Mouse (Mus musculus) intestine, embryonic 15.5 days (tissue): Measurements from ENCODE around the gene Olfr64. TPM values are rescaled to one million over a fixed set of nuclear protein-coding genes. Genes with fewer than 3 reads are reported as not detected.

Experiments
- ATAC-seq: fragments of 200-750 bp; cut with Nextera tagmentation; 2 replicates; pipeline ENCODE4 v1.8.0; 2017; ENCODE audit warnings: moderate TSS enrichment, moderate library complexity
- H3K27ac ChIP-seq: fragments of 300-500 bp; sonication (generic); 2 replicates; pipeline ENCODE4 v1.5.1; 2015; ENCODE audit warnings: mild to moderate bottlenecking, inconsistent platforms
- H3K27me3 ChIP-seq: fragments of 300-500 bp; sonication (generic); replicated peaks from 2 replicates; pipeline ENCODE4 v1.6.1; 2015; ENCODE audit warnings: inconsistent platforms
- H3K36me3 ChIP-seq: fragments of 300-500 bp; sonication (generic); 2 replicates; pipeline ENCODE4 v1.6.1; 2015; ENCODE audit warnings: inconsistent platforms
- H3K4me1 ChIP-seq: fragments of 300-500 bp; sonication (generic); replicated peaks from 2 replicates; pipeline ENCODE4 v1.6.1; 2015; ENCODE audit warnings: inconsistent platforms
- H3K4me2 ChIP-seq: fragments of 300-500 bp; sonication (generic); replicated peaks from 2 replicates; pipeline ENCODE4 v1.6.1; 2015; ENCODE audit warnings: mild to moderate bottlenecking, inconsistent platforms
- H3K4me3 ChIP-seq: fragments of 300-500 bp; sonication (generic); replicated peaks from 2 replicates; pipeline ENCODE4 v1.5.1; 2015; ENCODE audit warnings: inconsistent platforms
- H3K9ac ChIP-seq: fragments of 300-500 bp; sonication (generic); 2 replicates; pipeline ENCODE4 v1.6.1; 2015; ENCODE audit warnings: inconsistent platforms
- H3K9me3 ChIP-seq: fragments of 300-500 bp; sonication (generic); 2 replicates; pipeline ENCODE4 v1.6.1; 2016; ENCODE audit warnings: inconsistent platforms
- WGBS: fragments of 180-500 bp; shearing (Covaris S2); methylation state at CpG from one replicate; pipeline ENCODE4 v1.1.7; 2015; 5-methylcytosine and 5-hydroxymethylcytosine counted together
- polyA plus RNA-seq: library from polyadenylated mRNA; unstranded; fragments of >200 nt; fragmentation: Nextera tagmentation; extraction: Ambion mirVana; gene quantifications from 2 replicates; pipeline ENCODE4 v1.2.1, GENCODE M21; 2015

Olfr64 gene
- not detected in 2 replicates for polyA plus RNA-seq

DNA sequence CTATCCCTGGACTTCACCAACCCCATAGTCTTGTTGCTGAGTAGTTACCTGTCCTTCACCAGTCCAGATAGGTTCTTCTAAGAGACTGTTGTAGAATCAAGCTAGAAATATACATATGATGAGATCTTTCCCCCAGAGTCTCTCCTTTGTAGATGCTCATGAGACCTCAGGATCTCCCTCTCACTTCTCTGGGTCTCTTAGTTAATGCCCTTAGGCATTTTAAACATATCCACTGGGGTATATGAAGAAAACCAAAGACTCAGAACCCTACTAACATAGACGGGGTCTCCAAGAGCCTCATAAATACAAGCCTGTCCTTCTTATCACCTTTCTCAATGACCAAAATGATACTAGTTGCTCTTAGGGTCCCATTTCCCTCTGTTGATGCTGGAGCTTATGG, at the start of gene Olfr64:
Olfr64 (minus strand) TSS at position 101 of the 400 bp plus-strand sequence.
- H3K9me3 ChIP-seq: no peaks in the 10 kb centered on the region
- H3K27ac ChIP-seq: no peak within 1 kb of the TSS
- H3K27me3 ChIP-seq: no peaks in the 10 kb centered on the region
- no peaks in the 10 kb centered on the region for H3K4me1 ChIP-seq
- H3K4me3 ChIP-seq: no peak within 1 kb of the TSS
- no peaks in the 10 kb centered on the region for H3K36me3 ChIP-seq
- H3K9ac ChIP-seq: no peak within 1 kb of the TSS
- WGBS: 73% methylated on average over 1 of the region's 1 CpGs
- no peak for ATAC-seq
- H3K4me2 ChIP-seq: no peak within 1 kb of the TSS

DNA sequence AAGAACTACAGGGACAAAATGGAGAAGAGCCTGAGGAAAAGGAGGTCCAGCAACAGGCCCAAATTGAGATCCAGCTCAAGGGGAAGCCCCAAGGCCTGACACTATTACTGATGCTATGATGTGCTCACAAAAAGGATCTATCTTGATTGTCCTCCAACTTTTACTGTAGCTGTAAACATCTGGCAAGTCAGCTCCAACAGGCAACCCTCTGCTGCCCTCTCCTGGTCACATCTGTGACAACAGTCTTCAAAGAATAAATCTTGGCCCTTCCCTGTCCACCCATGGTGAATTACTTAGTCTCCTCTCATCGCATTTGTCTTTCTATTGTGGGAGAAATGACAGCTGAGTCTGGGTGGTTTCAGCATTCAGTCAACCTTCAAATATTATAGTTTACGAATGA, 48.4 kb upstream of the Olfr64 start:
- Histone ChIP-seq H3K4me1 (no peaks in the 10 kb centered on the region), H3K4me2 (no peak overlapping the region), H3K27ac (no peak overlapping the region), H3K36me3 (no peaks in the 10 kb centered on the region), H3K9ac (no peak overlapping the region), H3K27me3 (no peaks in the 10 kb centered on the region), H3K9me3 (no peaks in the 10 kb centered on the region), H3K4me3 (no peak overlapping the region)
- peak; percentile 63; the same call in 1 of the 2 replicates for ATAC-seq
- 25% methylated on average over 2 of the region's 2 CpGs for WGBS

DNA sequence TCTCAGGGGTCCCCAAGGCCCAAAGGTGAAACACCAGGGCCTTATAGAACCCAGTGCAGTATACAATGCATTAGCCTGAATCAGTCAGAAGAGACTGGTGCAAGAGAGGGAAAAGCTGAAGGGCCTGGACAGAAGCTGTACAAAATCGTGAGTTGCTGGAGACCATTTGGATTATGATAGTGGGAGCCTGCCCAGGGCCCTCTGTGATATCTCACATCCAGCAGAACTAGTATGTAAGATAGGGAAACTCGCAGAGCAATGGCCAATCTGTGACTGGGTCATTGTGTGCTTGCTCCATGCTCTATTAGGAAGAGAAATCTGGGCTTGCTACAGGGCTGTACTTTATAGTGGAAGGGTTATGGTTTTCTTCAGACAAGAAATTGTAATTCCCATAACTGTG, 40.0 kb upstream of the Olfr64 start, which contains the start of gene Olfr632:
Olfr632 (plus strand) TSS at position 84 of the 400 bp plus-strand sequence.
- Histone ChIP-seq H3K36me3 (no peaks in the 10 kb centered on the region), H3K27ac (no peak within 1 kb of the TSS), H3K9me3 (no peaks in the 10 kb centered on the region), H3K4me2 (no peak within 1 kb of the TSS), H3K4me1 (no peaks in the 10 kb centered on the region), H3K27me3 (no peaks in the 10 kb centered on the region), H3K9ac (no peak within 1 kb of the TSS), H3K4me3 (no peak within 1 kb of the TSS)
- WGBS: 73% methylated on average over 2 of the region's 2 CpGs
- no peak for ATAC-seq

DNA sequence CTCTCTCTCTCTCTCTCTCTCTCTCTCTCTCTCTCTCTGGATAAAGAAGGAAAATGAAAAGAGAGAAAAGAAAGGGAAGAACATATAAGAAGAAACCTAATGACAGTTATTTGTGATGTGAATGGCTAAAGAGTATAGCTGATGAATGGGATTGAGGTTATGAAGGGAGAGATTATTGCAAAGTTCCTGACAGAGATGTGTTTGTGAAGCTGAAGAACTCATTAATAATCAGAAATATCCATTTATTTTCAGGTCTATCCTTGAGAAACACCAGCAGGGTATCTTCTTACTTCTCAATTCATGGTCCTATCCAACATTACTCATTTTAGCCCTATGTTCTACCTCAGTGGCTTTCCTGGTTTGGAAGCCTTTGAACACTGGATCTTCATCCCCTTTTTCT, 34.2 kb upstream of the Olfr64 start, which contains the start of gene Olfr631:
Olfr631 (plus strand) TSS at position 301 of the 400 bp plus-strand sequence.
- no peaks in the 10 kb centered on the region for H3K36me3 ChIP-seq
- no peaks in the 10 kb centered on the region for H3K27me3 ChIP-seq
- no peaks in the 10 kb centered on the region for H3K4me1 ChIP-seq
- H3K9ac ChIP-seq: no peak within 1 kb of the TSS
- no peak within 1 kb of the TSS for H3K27ac ChIP-seq
- no peak for ATAC-seq
- H3K9me3 ChIP-seq: no peaks in the 10 kb centered on the region
- H3K4me3 ChIP-seq: no peak within 1 kb of the TSS
- no peak within 1 kb of the TSS for H3K4me2 ChIP-seq

DNA sequence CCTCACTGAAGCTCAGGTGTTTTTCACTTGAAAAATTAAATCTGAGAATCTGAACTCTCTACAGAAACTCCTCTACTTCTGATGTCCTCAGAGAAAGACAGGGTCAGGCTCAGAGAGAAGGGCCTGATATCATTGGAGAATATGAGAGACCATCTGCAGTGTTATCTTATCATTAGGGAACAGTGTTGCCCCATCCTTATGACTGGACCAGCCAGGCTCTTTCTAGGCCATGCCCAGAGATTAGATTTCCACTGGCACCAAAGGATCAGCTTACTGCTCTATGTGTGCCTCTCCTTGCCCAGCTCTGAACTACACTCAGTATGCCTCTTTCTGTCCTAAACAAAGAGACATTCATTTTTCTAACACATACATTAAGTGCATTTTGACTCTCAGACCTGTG, 21.1 kb upstream of the Olfr64 start:
- Histone ChIP-seq H3K9me3 (no peaks in the 10 kb centered on the region), H3K4me1 (no peaks in the 10 kb centered on the region), H3K27me3 (no peaks in the 10 kb centered on the region), H3K36me3 (no peaks in the 10 kb centered on the region), H3K4me3 (no peak overlapping the region), H3K4me2 (no peak overlapping the region), H3K9ac (no peak overlapping the region), H3K27ac (no peak overlapping the region)
- peak; percentile 55; the same call in 1 of the 2 replicates for ATAC-seq

DNA sequence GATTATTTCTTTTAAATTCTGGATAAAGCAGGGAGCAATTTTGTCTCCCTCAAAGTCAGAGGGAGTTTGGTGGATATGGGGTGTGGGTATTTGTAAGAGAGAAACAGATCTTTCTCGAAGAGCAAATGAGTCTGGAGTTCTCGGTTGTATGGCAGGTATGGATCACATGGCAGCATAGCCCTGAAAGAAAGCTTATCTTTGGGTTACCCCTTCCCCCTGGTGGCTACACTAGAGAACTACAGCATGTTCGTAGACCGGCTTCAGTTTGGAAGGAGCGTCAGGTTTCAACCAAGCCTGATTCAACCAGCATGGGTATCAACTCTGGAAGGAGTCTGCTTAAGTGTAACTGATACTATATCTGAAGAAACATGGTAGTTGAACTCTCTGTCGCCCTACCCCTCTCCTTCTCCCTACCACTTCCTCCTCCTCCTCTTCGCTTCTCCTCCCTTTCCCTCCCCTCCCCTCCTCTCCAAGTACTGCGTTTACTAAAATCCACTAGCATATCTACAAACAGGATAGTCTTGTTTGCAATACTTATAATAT, 18.8 kb upstream of the Olfr64 start:
- no peak for ATAC-seq
- Histone ChIP-seq H3K9ac (no peak overlapping the region), H3K27ac (no peak overlapping the region), H3K9me3 (no peaks in the 10 kb centered on the region), H3K27me3 (no peaks in the 10 kb centered on the region), H3K4me3 (no peak overlapping the region), H3K4me1 (no peaks in the 10 kb centered on the region), H3K36me3 (no peaks in the 10 kb centered on the region), H3K4me2 (no peak overlapping the region)
- 52% methylated on average over 8 of the region's 8 CpGs for WGBS

DNA sequence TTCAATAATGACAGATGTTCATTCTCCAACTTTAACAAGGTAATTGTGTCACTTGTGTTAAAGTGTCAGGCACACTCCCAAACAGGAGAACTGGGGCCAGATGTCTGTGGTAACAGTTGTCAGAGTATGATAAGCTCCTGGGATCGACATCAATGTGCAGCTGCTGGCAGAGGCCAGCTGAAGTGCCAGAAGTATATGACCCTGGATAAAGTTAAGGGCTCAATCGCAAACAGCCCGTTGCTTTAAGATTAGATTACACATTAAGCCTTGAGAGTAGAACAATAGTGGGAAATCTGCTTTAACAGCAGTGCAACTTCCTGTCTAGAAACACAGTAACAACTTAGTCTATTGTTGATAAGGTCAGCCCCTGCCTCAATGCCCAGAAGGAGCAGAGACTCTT, 15.8 kb upstream of the Olfr64 start:
- Histone ChIP-seq H3K27me3 (no peaks in the 10 kb centered on the region), H3K4me3 (no peak overlapping the region), H3K9me3 (no peaks in the 10 kb centered on the region), H3K4me1 (no peaks in the 10 kb centered on the region), H3K36me3 (no peaks in the 10 kb centered on the region), H3K4me2 (no peak overlapping the region), H3K27ac (no peak overlapping the region), H3K9ac (no peak overlapping the region)
- WGBS: 22% methylated on average over 3 of the region's 3 CpGs
- peak; percentile 96 for ATAC-seq

DNA sequence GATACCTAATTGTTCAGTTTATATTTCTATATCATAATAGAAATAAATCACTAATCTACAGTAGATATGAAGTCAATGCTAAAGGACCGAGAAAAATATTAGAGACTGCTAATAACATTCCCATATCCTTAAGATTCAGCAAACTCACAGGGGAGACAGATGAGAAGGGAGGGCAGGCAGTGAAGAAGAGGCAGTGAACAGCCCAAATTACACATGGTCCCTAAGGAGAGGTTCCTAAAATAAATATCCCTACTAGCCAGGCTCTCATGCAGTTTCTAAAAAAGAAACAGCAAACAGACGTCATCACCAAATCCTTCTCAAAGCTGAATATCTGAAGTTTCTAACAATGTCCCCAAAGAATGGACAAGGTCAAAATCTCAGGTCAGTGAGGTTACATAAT, 8.9 kb upstream of the Olfr64 start, which contains the start of gene Olfr65:
Olfr65 (plus strand) TSS at position 301 of the 400 bp plus-strand sequence.
- Histone ChIP-seq H3K36me3 (no peaks in the 10 kb centered on the region), H3K4me2 (no peak within 1 kb of the TSS), H3K4me3 (no peak within 1 kb of the TSS), H3K4me1 (no peaks in the 10 kb centered on the region), H3K27me3 (no peaks in the 10 kb centered on the region), H3K9ac (no peak within 1 kb of the TSS), H3K9me3 (no peaks in the 10 kb centered on the region), H3K27ac (no peak within 1 kb of the TSS)
- no peak for ATAC-seq
- WGBS: 76% methylated on average over 2 of the region's 2 CpGs

DNA sequence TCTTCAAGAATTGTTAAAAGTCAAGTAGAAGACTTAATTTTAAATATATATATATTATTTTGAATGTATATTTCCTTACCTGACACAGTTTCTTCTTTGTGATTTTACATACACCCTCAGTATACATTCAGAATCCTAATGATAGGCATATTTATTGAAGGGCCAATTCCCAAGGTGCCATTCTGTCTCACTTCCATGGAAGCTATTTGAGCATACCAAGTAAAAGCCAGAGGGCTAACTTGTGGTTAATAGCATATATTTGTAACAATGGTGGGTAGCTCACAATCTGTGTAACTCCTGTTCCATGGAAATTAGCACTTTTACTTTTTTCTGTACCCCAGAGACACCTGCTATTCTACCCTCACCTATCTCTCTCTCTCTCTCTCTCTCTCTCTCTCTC, 8.1 kb downstream of the Olfr64 start, which contains the start of gene Olfr66:
Olfr66 (minus strand) TSS at position 101 of the 400 bp plus-strand sequence.
- no peak within 1 kb of the TSS for H3K27ac ChIP-seq
- H3K9ac ChIP-seq: no peak within 1 kb of the TSS
- no peaks in the 10 kb centered on the region for H3K9me3 ChIP-seq
- H3K36me3 ChIP-seq: no peaks in the 10 kb centered on the region
- no peak within 1 kb of the TSS for H3K4me3 ChIP-seq
- no peaks in the 10 kb centered on the region for H3K27me3 ChIP-seq
- H3K4me2 ChIP-seq: no peak within 1 kb of the TSS
- H3K4me1 ChIP-seq: no peaks in the 10 kb centered on the region
- ATAC-seq: no peak

DNA sequence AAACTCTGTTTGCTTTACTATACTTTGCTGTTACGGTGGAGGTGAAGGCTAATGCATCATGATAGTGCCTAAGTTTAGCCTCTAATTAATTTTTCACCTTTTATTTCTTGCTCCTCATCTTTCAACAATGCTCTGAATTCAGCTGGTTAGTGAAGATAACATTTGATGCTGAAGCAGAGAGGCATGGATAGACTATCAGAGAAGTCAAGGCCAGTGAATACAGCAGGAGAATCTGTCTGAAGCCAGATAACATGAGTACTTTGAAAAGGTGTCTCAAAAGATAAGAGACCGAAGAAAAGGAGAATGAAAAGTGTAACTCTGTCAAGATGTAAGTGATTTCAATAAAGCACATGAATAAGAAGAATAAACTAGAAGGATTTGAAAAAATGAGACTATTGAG, 17.2 kb downstream of the Olfr64 start:
- ATAC-seq: no peak
- H3K4me3 ChIP-seq: no peak overlapping the region
- WGBS: 83% methylated on average over 2 of the region's 2 CpGs

DNA sequence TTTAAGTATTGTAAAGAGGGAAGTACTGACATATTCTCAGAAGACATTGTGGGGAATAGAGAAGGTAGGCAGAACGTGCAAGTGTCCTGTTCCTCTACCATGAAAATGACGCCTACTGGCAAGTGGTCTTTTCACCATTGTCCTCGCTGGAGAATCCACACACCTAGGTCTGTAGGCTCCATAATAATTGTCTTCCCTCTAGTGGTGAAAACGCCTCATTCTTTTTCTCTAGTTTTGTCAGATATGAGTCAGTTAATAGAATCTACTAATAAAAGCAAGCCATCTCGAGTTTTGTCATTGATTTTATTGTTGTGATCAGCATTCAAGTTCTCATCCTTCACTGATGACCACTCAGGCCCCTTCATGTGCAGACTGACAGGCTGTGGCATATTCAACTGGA, 19.8 kb downstream of the Olfr64 start:
- Histone ChIP-seq H3K36me3 (no peaks in the 10 kb centered on the region), H3K9ac (no peak overlapping the region), H3K27ac (no peak overlapping the region), H3K4me3 (no peak overlapping the region), H3K27me3 (no peaks in the 10 kb centered on the region), H3K4me1 (no peaks in the 10 kb centered on the region), H3K9me3 (no peaks in the 10 kb centered on the region), H3K4me2 (no peak overlapping the region)
- no peak for ATAC-seq
- WGBS: 35% methylated on average over 5 of the region's 5 CpGs

More for the DNA sequence above, 17.2 kb downstream of the Olfr64 start:
- Histone ChIP-seq H3K9me3 (no peaks in the 10 kb centered on the region), H3K4me1 (no peaks in the 10 kb centered on the region), H3K36me3 (no peaks in the 10 kb centered on the region), H3K4me2 (no peak overlapping the region), H3K27me3 (no peaks in the 10 kb centered on the region), H3K27ac (no peak overlapping the region), H3K9ac (no peak overlapping the region)

DNA sequence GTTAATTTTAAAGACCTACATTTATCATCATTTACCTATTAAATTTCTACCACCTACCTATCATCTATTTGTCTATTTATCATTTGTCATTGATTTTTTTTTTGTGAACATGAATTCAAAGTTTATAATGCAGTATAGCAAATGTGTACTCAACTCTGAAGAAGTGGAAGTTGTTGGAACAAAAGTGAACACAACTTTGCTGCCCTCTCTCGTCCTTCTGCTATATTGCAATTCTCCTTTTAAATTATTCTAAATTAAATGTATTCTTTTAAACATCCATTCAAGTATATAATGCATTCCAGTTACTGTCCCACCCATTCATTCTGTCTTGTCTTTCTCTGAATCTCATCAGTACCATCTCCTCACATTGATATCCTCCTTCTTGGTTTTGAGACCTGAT, 21.2 kb downstream of the Olfr64 start:
- no peak overlapping the region for H3K27ac ChIP-seq
- no peak overlapping the region for H3K4me3 ChIP-seq
- H3K27me3 ChIP-seq: no peaks in the 10 kb centered on the region
- H3K36me3 ChIP-seq: no peaks in the 10 kb centered on the region
- 7% methylated on average over 1 of the region's 1 CpGs for WGBS
- H3K9me3 ChIP-seq: no peaks in the 10 kb centered on the region
- no peak overlapping the region for H3K9ac ChIP-seq
- ATAC-seq: no peak
- no peak overlapping the region for H3K4me2 ChIP-seq
- H3K4me1 ChIP-seq: no peaks in the 10 kb centered on the region

DNA sequence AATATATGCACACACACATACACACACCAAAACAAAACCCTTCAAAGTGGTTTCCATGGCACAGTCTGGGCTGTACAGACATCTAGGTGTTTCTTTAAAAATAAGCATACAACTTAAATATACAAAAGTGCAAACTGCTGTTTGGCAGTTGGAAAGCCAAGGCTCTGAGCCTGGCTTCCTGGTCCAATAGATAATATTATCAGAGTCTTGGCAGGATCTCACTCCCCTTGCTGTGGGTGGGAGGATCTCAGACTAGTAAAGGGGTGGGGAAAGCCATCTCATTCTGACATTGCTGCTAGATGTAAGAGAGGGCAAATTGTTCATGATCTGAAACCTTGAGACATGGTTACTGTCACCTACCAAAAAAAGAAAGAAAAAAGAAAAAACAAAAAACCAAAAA, 23.6 kb downstream of the Olfr64 start:
- no peaks in the 10 kb centered on the region for H3K9me3 ChIP-seq
- H3K36me3 ChIP-seq: no peaks in the 10 kb centered on the region
- H3K4me2 ChIP-seq: no peak overlapping the region
- H3K27ac ChIP-seq: no peak overlapping the region
- peak; percentile 66; the same call in 1 of the 2 replicates for ATAC-seq
- no peaks in the 10 kb centered on the region for H3K4me1 ChIP-seq
- no peak overlapping the region for H3K4me3 ChIP-seq
- no peak overlapping the region for H3K9ac ChIP-seq
- no peaks in the 10 kb centered on the region for H3K27me3 ChIP-seq
